Mouse (Mus musculus): ENCODE measurements at regions not wholly inside any gene's neighbourhood (a gene's known extent, or its start where the extent isn't known, plus 50 kb on each side); places are given as distances from the start of the nearest gene placed in this dataset.

DNA sequence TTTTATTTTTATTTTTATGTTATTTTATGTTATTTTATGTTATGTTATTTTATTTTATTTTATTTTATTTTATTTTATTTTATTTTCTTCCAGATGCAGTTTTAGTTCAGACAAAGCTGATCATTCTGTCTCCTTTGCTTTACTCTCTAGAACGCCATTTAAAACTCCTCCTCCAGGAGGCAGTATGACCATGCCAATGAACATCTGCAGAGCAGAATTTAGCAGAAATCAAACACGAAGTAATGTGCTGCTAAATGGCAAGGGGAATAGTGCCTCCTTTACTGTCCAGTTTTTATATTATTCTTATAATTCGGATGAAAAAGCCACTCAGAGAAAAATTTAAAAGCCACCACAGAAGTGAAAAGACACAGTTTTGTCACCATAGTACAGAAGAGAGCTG is 1059.1 kb downstream of the 9330182O14Rik start:
- no peak for ATAC-seq (ENCODE audit: insufficient number of reproducible peaks, insufficient read depth, low FRiP score, low read depth)
- H3K4me2 ChIP-seq (replicated peaks; ENCODE audit: low read depth, low read length): no peak overlapping the region
- no peak overlapping the region for H3K4me3 ChIP-seq (ENCODE audit: low read depth, low read length)
- WGBS: 23% methylated on average over 3 of the region's 3 CpGs
- H3K9ac ChIP-seq (replicated peaks; ENCODE audit: low read depth, low read length): no peak overlapping the region
- no peaks in the 10 kb centered on the region for H3K27me3 ChIP-seq (ENCODE audit: control insufficient read depth, insufficient read depth, low read length)
- H3K4me1 ChIP-seq (ENCODE audit: control insufficient read depth, insufficient read depth, low read length): no peaks in the 10 kb centered on the region
- no peaks in the 10 kb centered on the region for H3K9me3 ChIP-seq (ENCODE audit: control insufficient read depth, low read depth, low read length)
- no peak overlapping the region for H3K27ac ChIP-seq (ENCODE audit: low read length)
- H3K36me3 ChIP-seq (ENCODE audit: control insufficient read depth, insufficient read depth, low read length): no peaks in the 10 kb centered on the region

- no peak for ATAC-seq (ENCODE audit: insufficient number of reproducible peaks, insufficient read depth, low FRiP score, low read depth)
- Histone ChIP-seq H3K9me3 (ENCODE audit: control insufficient read depth, low read depth, low read length) (no peaks in the 10 kb centered on the region), H3K4me3 (ENCODE audit: low read depth, low read length) (no peak overlapping the region), H3K36me3 (ENCODE audit: control insufficient read depth, insufficient read depth, low read length) (no peaks in the 10 kb centered on the region), H3K27ac (ENCODE audit: low read length) (no peak overlapping the region), H3K9ac (replicated peaks; ENCODE audit: low read depth, low read length) (no peak overlapping the region), H3K27me3 (ENCODE audit: control insufficient read depth, insufficient read depth, low read length) (no peaks in the 10 kb centered on the region), H3K4me1 (ENCODE audit: control insufficient read depth, insufficient read depth, low read length) (no peaks in the 10 kb centered on the region), H3K4me2 (replicated peaks; ENCODE audit: low read depth, low read length) (no peak overlapping the region)
- 79% methylated on average over 1 of the region's 1 CpGs for WGBS
These were observed 1089.6 kb downstream of the 9330182O14Rik start for GRCm38 (mm10) chr15:41223801-41224200.

GRCm38 (mm10) chr15:41232406-41233060 is 1098.4 kb downstream of the 9330182O14Rik start:
- Histone ChIP-seq H3K27me3 (ENCODE audit: control insufficient read depth, insufficient read depth, low read length) (no peaks in the 10 kb centered on the region), H3K4me3 (ENCODE audit: low read depth, low read length) (no peak overlapping the region)
- 36% methylated on average over 2 of the region's 2 CpGs for WGBS

More at GRCm38 (mm10) chr15:41232406-41233060, 1098.4 kb downstream of the 9330182O14Rik start:
- no peak overlapping the region for H3K27ac ChIP-seq (ENCODE audit: low read length)
- H3K9ac ChIP-seq (replicated peaks; ENCODE audit: low read depth, low read length): no peak overlapping the region
- no peak for ATAC-seq (ENCODE audit: insufficient number of reproducible peaks, insufficient read depth, low FRiP score, low read depth)
- H3K36me3 ChIP-seq (ENCODE audit: control insufficient read depth, insufficient read depth, low read length): no peaks in the 10 kb centered on the region
- no peaks in the 10 kb centered on the region for H3K4me1 ChIP-seq (ENCODE audit: control insufficient read depth, insufficient read depth, low read length)
- no peak overlapping the region for H3K4me2 ChIP-seq (replicated peaks; ENCODE audit: low read depth, low read length)
- no peaks in the 10 kb centered on the region for H3K9me3 ChIP-seq (ENCODE audit: control insufficient read depth, low read depth, low read length)

Data from stomach, embryonic 14.5 days (tissue).